Mouse (Mus musculus): ENCODE data around the gene Stpg1. TPM values are rescaled to one million over a fixed set of nuclear protein-coding genes. Genes with fewer than 3 reads are reported as not detected.
A peak's percentile ranks its signal among the peaks of the same experiment; 100 is the strongest.

The Stpg1 gene
- polyA plus RNA-seq, 1 experiment from 2014 or later = not detected

- Histone ChIP-seq H3K4me1 (peaks cover 15% of the 10 kb centered on the region), H3K9ac (peak overlapping the region; percentile 58; the same call in 1 of the 2 replicates), H3K4me3 (peak overlapping the region; percentile 70), H3K36me3 (peaks cover 10% of the 10 kb centered on the region), H3K9me3 (no peaks in the 10 kb centered on the region), H3K27me3 (0 out of 2 replicates have a peak, but pooled peaks cover 3% of the 10 kb centered on the region), H3K4me2 (replicated peaks) (peak overlapping the region; percentile 95), H3K27ac (no peak overlapping the region)
- 3% methylated on average over 33 of the region's 33 CpGs for WGBS
- no peak for ATAC-seq (ENCODE audit: low FRiP score, low read depth)
Measured at GRCm38 (mm10) chr4:135493691-135494520, 684 bp upstream of the Stpg1 start.

GRCm38 (mm10) chr4:135495397-135495791 lies 804 bp downstream of the Stpg1 start:
- H3K9ac ChIP-seq = no peak overlapping the region
- H3K4me2 ChIP-seq (replicated peaks) = peak overlapping the region; percentile 95
- H3K4me1 ChIP-seq = peaks cover 15% of the 10 kb centered on the region
- H3K36me3 ChIP-seq = 0 out of 2 replicates have a peak, but pooled peaks cover 4% of the 10 kb centered on the region
- no peak for ATAC-seq (ENCODE audit: low FRiP score, low read depth)
- peak overlapping the region; percentile 70 for H3K4me3 ChIP-seq
- 17% methylated on average over 9 of the region's 9 CpGs for WGBS
- no peak overlapping the region for H3K27ac ChIP-seq
- H3K27me3 ChIP-seq = 0 out of 2 replicates have a peak, but pooled peaks cover 3% of the 10 kb centered on the region
- H3K9me3 ChIP-seq = peaks cover under 1% of the 10 kb centered on the region; the same call in 1 of the 2 replicates

GRCm38 (mm10) chr4:135495810-135496209 lies 1.2 kb downstream of the Stpg1 start:
- H3K9ac ChIP-seq = no peak overlapping the region
- peak overlapping the region; percentile 95 for H3K4me2 ChIP-seq (replicated peaks)
- H3K27ac ChIP-seq = no peak overlapping the region
- 0 out of 2 replicates have a peak, but pooled peaks cover under 1% of the 10 kb centered on the region for H3K36me3 ChIP-seq
- peaks cover 5% of the 10 kb centered on the region; the same call in 1 of the 2 replicates for H3K9me3 ChIP-seq
- 14% methylated on average over 18 of the region's 18 CpGs for WGBS
- H3K4me3 ChIP-seq = peak overlapping the region; percentile 70; the same call in 1 of the 2 replicates
- 0 out of 2 replicates have a peak, but pooled peaks cover 3% of the 10 kb centered on the region for H3K27me3 ChIP-seq
- ATAC-seq (ENCODE audit: low FRiP score, low read depth) = no peak
- H3K4me1 ChIP-seq = peaks cover 15% of the 10 kb centered on the region

- ATAC-seq (ENCODE audit: low FRiP score, low read depth) = no peak
- Histone ChIP-seq H3K4me1 (peaks cover 18% of the 10 kb centered on the region), H3K4me3 (no peak overlapping the region), H3K27me3 (0 out of 2 replicates have a peak, but pooled peaks cover 3% of the 10 kb centered on the region), H3K27ac (no peak overlapping the region), H3K9me3 (peaks cover 7% of the 10 kb centered on the region; the same call in 1 of the 2 replicates), H3K36me3 (no peaks in the 10 kb centered on the region), H3K9ac (no peak overlapping the region), H3K4me2 (replicated peaks) (no peak overlapping the region)
- 87% methylated on average over 6 of the region's 6 CpGs for WGBS
Measured at GRCm38 (mm10) chr4:135498136-135498535, 3.5 kb downstream of the Stpg1 start.

GRCm38 (mm10) chr4:135499831-135500230 lies 5.2 kb downstream of the Stpg1 start:
- Histone ChIP-seq H3K9ac (no peak overlapping the region), H3K4me2 (replicated peaks) (no peak overlapping the region), H3K27ac (no peak overlapping the region), H3K9me3 (peaks cover 7% of the 10 kb centered on the region; the same call in 1 of the 2 replicates), H3K4me3 (no peak overlapping the region), H3K27me3 (0 out of 2 replicates have a peak, but pooled peaks cover 3% of the 10 kb centered on the region), H3K4me1 (peaks cover 11% of the 10 kb centered on the region; the same call in 1 of the 2 replicates), H3K36me3 (no peaks in the 10 kb centered on the region)
- no peak for ATAC-seq (ENCODE audit: low FRiP score, low read depth)
- WGBS = 75% methylated on average over 3 of the region's 3 CpGs

GRCm38 (mm10) chr4:135501587-135501986 lies 7.0 kb downstream of the Stpg1 start:
- Histone ChIP-seq H3K4me1 (peaks cover 3% of the 10 kb centered on the region; the same call in 1 of the 2 replicates), H3K4me3 (no peak overlapping the region), H3K36me3 (no peaks in the 10 kb centered on the region), H3K9ac (no peak overlapping the region), H3K9me3 (peaks cover 7% of the 10 kb centered on the region; the same call in 1 of the 2 replicates), H3K27ac (no peak overlapping the region), H3K27me3 (no peaks in the 10 kb centered on the region), H3K4me2 (replicated peaks) (no peak overlapping the region)
- no peak for ATAC-seq (ENCODE audit: low FRiP score, low read depth)
- 59% methylated on average over 4 of the region's 4 CpGs for whole genome bisulfite sequencing

GRCm38 (mm10) chr4:135505794-135506193 lies 11.2 kb downstream of the Stpg1 start:
- no peak overlapping the region for H3K27ac ChIP-seq
- H3K4me1 ChIP-seq = peaks cover 14% of the 10 kb centered on the region
- no peak overlapping the region for H3K9ac ChIP-seq
- no peaks in the 10 kb centered on the region for H3K27me3 ChIP-seq
- H3K9me3 ChIP-seq = peaks cover 2% of the 10 kb centered on the region; the same call in 1 of the 2 replicates
- 87% methylated on average over 11 of the region's 11 CpGs for WGBS
- no peak for ATAC-seq (ENCODE audit: low FRiP score, low read depth)
- H3K36me3 ChIP-seq = no peaks in the 10 kb centered on the region
- H3K4me3 ChIP-seq = no peak overlapping the region
- H3K4me2 ChIP-seq (replicated peaks) = no peak overlapping the region

GRCm38 (mm10) chr4:135507547-135508350 lies 13.2 kb downstream of the Stpg1 start:
- ATAC-seq (ENCODE audit: low FRiP score, low read depth) = 0 out of 2 replicates have a peak, but pooled peaks have one; percentile 24
- peaks cover 13% of the 10 kb centered on the region for H3K4me1 ChIP-seq
- 0 out of 2 replicates have a peak overlapping the region, but pooled peaks have one; percentile 6 for H3K9ac ChIP-seq
- H3K36me3 ChIP-seq = no peaks in the 10 kb centered on the region
- peak overlapping the region; percentile 26 for H3K4me3 ChIP-seq
- no peaks in the 10 kb centered on the region for H3K9me3 ChIP-seq
- WGBS = 14% methylated on average over 22 of the region's 22 CpGs
- no peaks in the 10 kb centered on the region for H3K27me3 ChIP-seq
- no peak overlapping the region for H3K27ac ChIP-seq
- H3K4me2 ChIP-seq (replicated peaks) = peak overlapping the region; percentile 63

- 16% methylated on average over 13 of the region's 13 CpGs for WGBS
- Histone ChIP-seq H3K9ac (peak overlapping the region; percentile 45; the same call in 1 of the 2 replicates), H3K36me3 (no peaks in the 10 kb centered on the region), H3K4me3 (peak overlapping the region; percentile 22), H3K27me3 (no peaks in the 10 kb centered on the region), H3K4me1 (peaks cover 10% of the 10 kb centered on the region), H3K9me3 (no peaks in the 10 kb centered on the region), H3K27ac (no peak overlapping the region), H3K4me2 (replicated peaks) (peak overlapping the region; percentile 58)
- ATAC-seq (ENCODE audit: low FRiP score, low read depth) = peak; percentile 41; the same call in 1 of the 2 replicates
Measured at GRCm38 (mm10) chr4:135508419-135509039, 13.9 kb downstream of the Stpg1 start.

- H3K36me3 ChIP-seq = no peaks in the 10 kb centered on the region
- peak overlapping the region; percentile 39 for H3K9ac ChIP-seq
- ATAC-seq (ENCODE audit: low FRiP score, low read depth) = no peak
- WGBS = 58% methylated on average over 12 of the region's 12 CpGs
- no peak overlapping the region for H3K27ac ChIP-seq
- peaks cover 10% of the 10 kb centered on the region for H3K4me1 ChIP-seq
- H3K9me3 ChIP-seq = no peaks in the 10 kb centered on the region
- H3K4me2 ChIP-seq (replicated peaks) = no peak overlapping the region
- H3K27me3 ChIP-seq = no peaks in the 10 kb centered on the region
- H3K4me3 ChIP-seq = no peak overlapping the region
Measured at GRCm38 (mm10) chr4:135509515-135509914, 14.9 kb downstream of the Stpg1 start.

GRCm38 (mm10) chr4:135513865-135514264 lies 19.3 kb downstream of the Stpg1 start:
- Histone ChIP-seq H3K27ac (no peak overlapping the region), H3K36me3 (no peaks in the 10 kb centered on the region), H3K4me3 (no peak overlapping the region), H3K4me1 (peaks cover 9% of the 10 kb centered on the region; the same call in 1 of the 2 replicates), H3K9me3 (no peaks in the 10 kb centered on the region), H3K4me2 (replicated peaks) (no peak overlapping the region), H3K9ac (no peak overlapping the region), H3K27me3 (no peaks in the 10 kb centered on the region)
- 85% methylated on average over 7 of the region's 7 CpGs for WGBS
- ATAC-seq (ENCODE audit: low FRiP score, low read depth) = no peak
